Mouse (Mus musculus) hindbrain, embryonic 12.5 days (tissue): ENCODE measurements around the gene Zfp120. TPM values are rescaled to one million over a fixed set of nuclear protein-coding genes. Genes with fewer than 3 reads are reported as not detected.
"Not testable (repeated sequence)": the region's sequence is repeated elsewhere in the genome, so short reads cannot be mapped to it uniquely, and the experiment has no call there.

Source experiments
- ATAC-seq: fragments of 200-750 bp; cut with Nextera tagmentation; 2 replicates; pipeline ENCODE4 v1.8.0; 2017; ENCODE audit warnings: moderate TSS enrichment; ENCODE audit not compliant: low FRiP score
- H3K27ac ChIP-seq: fragments of 300-500 bp; sonication (generic); 2 replicates; pipeline ENCODE4 v1.5.1; 2016; ENCODE audit warnings: mild to moderate bottlenecking
- H3K27me3 ChIP-seq: fragments of 300-500 bp; sonication (generic); 2 replicates; pipeline ENCODE4 v1.6.1; 2016; ENCODE audit warnings: mild to moderate bottlenecking
- H3K36me3 ChIP-seq: fragments of 300-500 bp; sonication (generic); 2 replicates; pipeline ENCODE4 v1.6.1; 2016; ENCODE audit warnings: mild to moderate bottlenecking
- H3K4me1 ChIP-seq: fragments of 300-500 bp; sonication (generic); 2 replicates; pipeline ENCODE4 v1.6.1; 2016
- H3K4me2 ChIP-seq: fragments of 300-500 bp; sonication (generic); replicated peaks from 2 replicates; pipeline ENCODE4 v1.6.1; 2016; ENCODE audit warnings: mild to moderate bottlenecking
- H3K4me3 ChIP-seq: fragments of 300-500 bp; sonication (generic); 2 replicates; pipeline ENCODE4 v1.5.1; 2016; ENCODE audit warnings: mild to moderate bottlenecking
- H3K9ac ChIP-seq: fragments of 300-500 bp; sonication (generic); 2 replicates; pipeline ENCODE4 v1.6.1; 2016; ENCODE audit warnings: mild to moderate bottlenecking, moderate library complexity
- H3K9me3 ChIP-seq: fragments of 300-500 bp; sonication (generic); replicated peaks from 2 replicates; pipeline ENCODE4 v1.6.1; 2016; ENCODE audit warnings: mild to moderate bottlenecking
- WGBS: fragments of 180-500 bp; shearing (Covaris S2); methylation state at CpG from one replicate; pipeline ENCODE4 v1.1.7; 2016; 5-methylcytosine and 5-hydroxymethylcytosine counted together
- polyA plus RNA-seq: library from polyadenylated mRNA; unstranded; fragments of >200 nt; fragmentation: Nextera tagmentation; extraction: Ambion mirVana; gene quantifications from 2 replicates; pipeline ENCODE4 v1.2.1, GENCODE M21; 2016

Zfp120 gene
- polyA plus RNA-seq: 6.8 and 7.3 TPM in 2 replicates

- peaks cover 7% of the 10 kb centered on the region for H3K4me1 ChIP-seq
- no peaks in the 10 kb centered on the region for H3K27me3 ChIP-seq
- no peaks in the 10 kb centered on the region for H3K9me3 ChIP-seq
- peak within 1 kb of the TSS; percentile 66 for H3K4me2 ChIP-seq
- peak; percentile 100 for ATAC-seq
- peaks cover 19% of the 10 kb centered on the region for H3K36me3 ChIP-seq
- peak within 1 kb of the TSS; percentile 48; the same call in 1 of the 2 replicates for H3K27ac ChIP-seq
- peak within 1 kb of the TSS; percentile 78 for H3K4me3 ChIP-seq
- H3K9ac ChIP-seq: peak within 1 kb of the TSS; percentile 82
- under 1% methylated on average over 13 of the region's 13 CpGs for WGBS
Observed at GRCm38 (mm10) chr2:150136435-150136897, at the start of gene Zfp120. Gene Zfp120 (minus strand): TSS chr2:150136708.

DNA sequence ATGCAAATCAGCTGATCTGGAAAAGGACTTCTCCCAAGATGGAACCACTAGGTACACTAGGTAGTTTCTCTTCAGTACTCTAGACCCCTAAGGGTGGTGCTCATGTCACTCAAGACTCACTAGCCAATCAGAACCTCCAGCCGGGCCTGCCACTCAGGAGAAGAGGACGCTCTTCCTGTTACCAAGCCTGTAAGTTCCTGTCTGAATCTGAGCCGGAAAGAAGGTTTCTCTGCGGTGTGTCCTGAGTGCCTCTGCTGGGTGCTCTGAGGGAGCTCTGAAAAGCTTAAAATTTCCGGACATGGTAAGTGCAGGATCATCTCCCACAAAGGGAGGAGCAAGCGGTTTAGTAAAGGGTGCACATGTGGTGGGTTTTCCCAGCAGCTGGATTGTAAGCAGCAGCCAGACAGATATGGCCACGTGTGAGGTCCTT lies 45.1 kb upstream of the Zfp120 start, which contains the start of gene Gm14139:
Gene Gm14139, plus strand, starts transcription at position 186 of the 430 bp plus-strand sequence.
- ATAC-seq, H3K4me1 ChIP-seq, H3K9ac ChIP-seq, H3K36me3 ChIP-seq, H3K27me3 ChIP-seq, H3K4me3 ChIP-seq, H3K27ac ChIP-seq, H3K4me2 ChIP-seq: not testable (repeated sequence)
- WGBS: 77% methylated on average over 7 of the region's 7 CpGs
- peaks cover 15% of the 10 kb centered on the region; the same call in 1 of the 2 replicates for H3K9me3 ChIP-seq

- H3K9me3 ChIP-seq: peaks cover 15% of the 10 kb centered on the region; the same call in 1 of the 2 replicates
- H3K4me1 ChIP-seq, H3K36me3 ChIP-seq, H3K9ac ChIP-seq, H3K4me3 ChIP-seq, H3K27me3 ChIP-seq, H3K4me2 ChIP-seq, H3K27ac ChIP-seq, ATAC-seq: not testable (repeated sequence)
Observed at GRCm38 (mm10) chr2:150181046-150181445, 44.5 kb upstream of the Zfp120 start.

DNA sequence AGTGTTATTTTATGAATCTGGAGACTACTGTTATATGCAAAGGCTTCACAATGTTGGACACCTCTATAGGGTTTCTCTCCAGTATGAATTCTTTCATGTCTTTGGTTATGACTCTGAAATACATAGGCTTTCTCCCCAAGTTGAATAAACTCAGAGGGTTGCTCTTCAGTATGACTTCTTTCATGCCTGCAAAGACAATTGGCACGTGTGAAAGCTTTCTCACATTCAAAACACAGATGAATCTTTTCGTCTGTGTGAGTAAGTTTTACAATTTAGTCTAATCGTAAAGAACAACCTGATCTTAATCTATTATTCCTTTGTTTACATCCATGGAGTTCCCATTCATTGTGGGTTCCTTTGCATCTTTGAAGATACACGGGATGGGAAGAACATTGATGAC lies 43.1 kb upstream of the Zfp120 start, which contains the start of gene Gm10770:
Gene Gm10770, minus strand, starts transcription at position 101 of the 400 bp plus-strand sequence.
- H3K4me2 ChIP-seq, H3K4me3 ChIP-seq, H3K9ac ChIP-seq, H3K36me3 ChIP-seq, H3K27me3 ChIP-seq, H3K4me1 ChIP-seq, ATAC-seq, H3K27ac ChIP-seq: not testable (repeated sequence)
- H3K9me3 ChIP-seq: peaks cover 15% of the 10 kb centered on the region; the same call in 1 of the 2 replicates
- WGBS: 82% methylated on average over 4 of the region's 4 CpGs

- Histone ChIP-seq H3K4me2 (no peak overlapping the region), H3K4me1 (no peaks in the 10 kb centered on the region), H3K4me3 (no peak overlapping the region), H3K27me3 (no peaks in the 10 kb centered on the region), H3K9me3 (peaks cover 15% of the 10 kb centered on the region; the same call in 1 of the 2 replicates), H3K27ac (no peak overlapping the region), H3K9ac (no peak overlapping the region), H3K36me3 (no peaks in the 10 kb centered on the region)
- ATAC-seq: no peak
Observed at GRCm38 (mm10) chr2:150173833-150174232, 37.3 kb upstream of the Zfp120 start.

GRCm38 (mm10) chr2:150166703-150167102 lies 30.2 kb upstream of the Zfp120 start:
- no peaks in the 10 kb centered on the region for H3K9me3 ChIP-seq
- no peaks in the 10 kb centered on the region for H3K4me1 ChIP-seq
- H3K27ac ChIP-seq: no peak overlapping the region
- H3K27me3 ChIP-seq: no peaks in the 10 kb centered on the region
- no peak overlapping the region for H3K4me2 ChIP-seq
- H3K36me3 ChIP-seq: no peaks in the 10 kb centered on the region
- no peak for ATAC-seq
- H3K9ac ChIP-seq: no peak overlapping the region
- no peak overlapping the region for H3K4me3 ChIP-seq

- Histone ChIP-seq H3K27me3 (no peaks in the 10 kb centered on the region), H3K4me2 (no peak overlapping the region), H3K27ac (no peak overlapping the region), H3K36me3 (peaks cover 33% of the 10 kb centered on the region), H3K4me1 (peaks cover 7% of the 10 kb centered on the region), H3K9me3 (peaks cover 22% of the 10 kb centered on the region), H3K9ac (no peak overlapping the region), H3K4me3 (no peak overlapping the region)
- ATAC-seq: no peak
- WGBS: 85% methylated on average over 2 of the region's 2 CpGs
Observed at GRCm38 (mm10) chr2:150132773-150133172, 3.7 kb downstream of the Zfp120 start.

- not testable (repeated sequence) for ATAC-seq, H3K4me2 ChIP-seq, H3K4me3 ChIP-seq, H3K4me1 ChIP-seq, H3K9ac ChIP-seq, H3K27me3 ChIP-seq, H3K27ac ChIP-seq
- WGBS: 92% methylated on average over 1 of the region's 1 CpGs
- Histone ChIP-seq H3K9me3 (peaks cover 23% of the 10 kb centered on the region), H3K36me3 (peaks cover 34% of the 10 kb centered on the region)
Observed at GRCm38 (mm10) chr2:150132002-150132401, 4.5 kb downstream of the Zfp120 start.

- 91% methylated on average over 10 of the region's 10 CpGs for WGBS
Observed at GRCm38 (mm10) chr2:150111247-150111912, 25.1 kb downstream of the Zfp120 start.

GRCm38 (mm10) chr2:150099618-150100017 lies 36.9 kb downstream of the Zfp120 start:
- H3K27me3 ChIP-seq, H3K36me3 ChIP-seq, H3K27ac ChIP-seq, ATAC-seq, H3K4me3 ChIP-seq, H3K9ac ChIP-seq, H3K9me3 ChIP-seq, H3K4me1 ChIP-seq, H3K4me2 ChIP-seq: not testable (repeated sequence)
- 26% methylated on average over 2 of the region's 2 CpGs for WGBS

More at GRCm38 (mm10) chr2:150111247-150111912, 25.1 kb downstream of the Zfp120 start:
- ATAC-seq: no peak
- H3K36me3 ChIP-seq: peaks cover 29% of the 10 kb centered on the region
- peaks cover 12% of the 10 kb centered on the region for H3K9me3 ChIP-seq
- H3K9ac ChIP-seq: no peak overlapping the region
- H3K4me2 ChIP-seq: no peak overlapping the region
- H3K4me1 ChIP-seq: no peaks in the 10 kb centered on the region
- no peaks in the 10 kb centered on the region for H3K27me3 ChIP-seq
- no peak overlapping the region for H3K27ac ChIP-seq
- no peak overlapping the region for H3K4me3 ChIP-seq
